Mouse (Mus musculus): ENCODE measurements around the gene Pafah1b2. TPM values are rescaled to one million over a fixed set of nuclear protein-coding genes. Genes with fewer than 3 reads are reported as not detected.

The Pafah1b2 gene
- polyA plus RNA-seq, 1 experiment from 2014 or later: 113 TPM

- H3K36me3 ChIP-seq (ENCODE audit: insufficient read depth, low read length): no peaks in the 10 kb centered on the region
- H3K4me1 ChIP-seq (replicated peaks; ENCODE audit: insufficient read depth, low read length): peaks cover 28% of the 10 kb centered on the region
- H3K4me3 ChIP-seq (replicated peaks; ENCODE audit: low read depth, low read length): no peak overlapping the region
- TF ChIP-seq CTCF (IDR thresholded peaks at IDR 0.05; ENCODE audit: low read depth): no peak
- 73% methylated on average over 4 of the region's 4 CpGs for WGBS
- H3K27me3 ChIP-seq (ENCODE audit: insufficient read depth, low read length): no peaks in the 10 kb centered on the region
- H3K9me3 ChIP-seq (replicated peaks; ENCODE audit: low read length): no peaks in the 10 kb centered on the region
- H3K9ac ChIP-seq (ENCODE audit: low read depth, low read length): no peak overlapping the region
- DNase-seq (ENCODE audit: low spot score) (no peak), ATAC-seq (replicated peaks; ENCODE audit: low FRiP score, low read depth) (no peak)
- no peak overlapping the region for H3K27ac ChIP-seq
- no peak overlapping the region for H3K4me2 ChIP-seq (ENCODE audit: low read length)
These were observed 3.9 kb upstream of the Pafah1b2 start for GRCm38 (mm10) chr9:46016417-46016816.

- 35% methylated on average over 9 of the region's 9 CpGs for WGBS
- peaks cover 30% of the 10 kb centered on the region for H3K4me1 ChIP-seq (replicated peaks; ENCODE audit: insufficient read depth, low read length)
These were observed 3.3 kb upstream of the Pafah1b2 start for GRCm38 (mm10) chr9:46015831-46016230.

GRCm38 (mm10) chr9:46015081-46015551 lies 2.6 kb upstream of the Pafah1b2 start:
- no peaks in the 10 kb centered on the region for H3K27me3 ChIP-seq (ENCODE audit: insufficient read depth, low read length)
- no peak for ATAC-seq (replicated peaks; ENCODE audit: low FRiP score, low read depth)
- peak overlapping the region; percentile 52 for H3K27ac ChIP-seq
- H3K36me3 ChIP-seq (ENCODE audit: insufficient read depth, low read length): no peaks in the 10 kb centered on the region
- no peak overlapping the region for H3K9ac ChIP-seq (ENCODE audit: low read depth, low read length)
- no peaks in the 10 kb centered on the region for H3K9me3 ChIP-seq (replicated peaks; ENCODE audit: low read length)
- WGBS: 26% methylated on average over 8 of the region's 8 CpGs
- peaks cover 30% of the 10 kb centered on the region for H3K4me1 ChIP-seq (replicated peaks; ENCODE audit: insufficient read depth, low read length)
- peak; percentile 30 for DNase-seq (ENCODE audit: low spot score)
- H3K4me3 ChIP-seq (replicated peaks; ENCODE audit: low read depth, low read length): no peak overlapping the region
- H3K4me2 ChIP-seq (ENCODE audit: low read length): peak overlapping the region; percentile 69
- TF ChIP-seq CTCF (IDR thresholded peaks at IDR 0.05; ENCODE audit: low read depth): no peak

More at GRCm38 (mm10) chr9:46015831-46016230, 3.3 kb upstream of the Pafah1b2 start:
- TF ChIP-seq CTCF (IDR thresholded peaks at IDR 0.05; ENCODE audit: low read depth): no peak
- Histone ChIP-seq H3K27ac (peak overlapping the region; percentile 52; the same call in 1 of the 2 replicates), H3K36me3 (ENCODE audit: insufficient read depth, low read length) (no peaks in the 10 kb centered on the region), H3K27me3 (ENCODE audit: insufficient read depth, low read length) (no peaks in the 10 kb centered on the region), H3K4me3 (replicated peaks; ENCODE audit: low read depth, low read length) (no peak overlapping the region), H3K9ac (ENCODE audit: low read depth, low read length) (no peak overlapping the region), H3K4me2 (ENCODE audit: low read length) (peak overlapping the region; percentile 69), H3K9me3 (replicated peaks; ENCODE audit: low read length) (no peaks in the 10 kb centered on the region)
- ATAC-seq (replicated peaks; ENCODE audit: low FRiP score, low read depth) (no peak), DNase-seq (ENCODE audit: low spot score) (peak; percentile 51)

GRCm38 (mm10) chr9:46014251-46014681 lies 1.8 kb upstream of the Pafah1b2 start:
- H3K27me3 ChIP-seq (ENCODE audit: insufficient read depth, low read length): no peaks in the 10 kb centered on the region
- TF ChIP-seq CTCF (IDR thresholded peaks at IDR 0.05; ENCODE audit: low read depth): peak; percentile 54
- H3K9me3 ChIP-seq (replicated peaks; ENCODE audit: low read length): no peaks in the 10 kb centered on the region
- peak overlapping the region; percentile 96 for H3K4me3 ChIP-seq (replicated peaks; ENCODE audit: low read depth, low read length)
- ATAC-seq (replicated peaks; ENCODE audit: low FRiP score, low read depth) (no peak), DNase-seq (ENCODE audit: low spot score) (peak; percentile 84)
- no peaks in the 10 kb centered on the region for H3K36me3 ChIP-seq (ENCODE audit: insufficient read depth, low read length)
- peak overlapping the region; percentile 36; the same call in 1 of the 2 replicates for H3K9ac ChIP-seq (ENCODE audit: low read depth, low read length)
- H3K4me2 ChIP-seq (ENCODE audit: low read length): peak overlapping the region; percentile 69
- H3K27ac ChIP-seq: peak overlapping the region; percentile 50; the same call in 1 of the 2 replicates
- peaks cover 30% of the 10 kb centered on the region for H3K4me1 ChIP-seq (replicated peaks; ENCODE audit: insufficient read depth, low read length)
- WGBS: 2% methylated on average over 10 of the region's 10 CpGs

- DNase-seq (ENCODE audit: low spot score) (no peak), ATAC-seq (replicated peaks; ENCODE audit: low FRiP score, low read depth) (no peak)
- H3K4me2 ChIP-seq (ENCODE audit: low read length): peak overlapping the region; percentile 69
- H3K36me3 ChIP-seq (ENCODE audit: insufficient read depth, low read length): no peaks in the 10 kb centered on the region
- peaks cover 30% of the 10 kb centered on the region for H3K4me1 ChIP-seq (replicated peaks; ENCODE audit: insufficient read depth, low read length)
- H3K27ac ChIP-seq: peak overlapping the region; percentile 96
- 3% methylated on average over 5 of the region's 5 CpGs for WGBS
- peak overlapping the region; percentile 96 for H3K4me3 ChIP-seq (replicated peaks; ENCODE audit: low read depth, low read length)
- peak overlapping the region; percentile 96 for H3K9ac ChIP-seq (ENCODE audit: low read depth, low read length)
- H3K9me3 ChIP-seq (replicated peaks; ENCODE audit: low read length): no peaks in the 10 kb centered on the region
- no peaks in the 10 kb centered on the region for H3K27me3 ChIP-seq (ENCODE audit: insufficient read depth, low read length)
- TF ChIP-seq CTCF (IDR thresholded peaks at IDR 0.05; ENCODE audit: low read depth): no peak
These were observed 1.1 kb upstream of the Pafah1b2 start for GRCm38 (mm10) chr9:46013616-46014015.

- Histone ChIP-seq H3K27me3 (ENCODE audit: insufficient read depth, low read length) (no peaks in the 10 kb centered on the region), H3K27ac (peak overlapping the region; percentile 96), H3K9me3 (replicated peaks; ENCODE audit: low read length) (no peaks in the 10 kb centered on the region), H3K36me3 (ENCODE audit: insufficient read depth, low read length) (no peaks in the 10 kb centered on the region), H3K9ac (ENCODE audit: low read depth, low read length) (peak overlapping the region; percentile 96), H3K4me1 (replicated peaks; ENCODE audit: insufficient read depth, low read length) (peaks cover 30% of the 10 kb centered on the region), H3K4me3 (replicated peaks; ENCODE audit: low read depth, low read length) (peak overlapping the region; percentile 96), H3K4me2 (ENCODE audit: low read length) (peak overlapping the region; percentile 69)
- WGBS: under 1% methylated on average over 46 of the region's 46 CpGs
- ATAC-seq (replicated peaks; ENCODE audit: low FRiP score, low read depth) (peak; percentile 70), DNase-seq (ENCODE audit: low spot score) (peak; percentile 55)
- TF ChIP-seq CTCF (IDR thresholded peaks at IDR 0.05; ENCODE audit: low read depth): no peak
These were observed 608 bp upstream of the Pafah1b2 start for GRCm38 (mm10) chr9:46013009-46013586.
